Mouse (Mus musculus): Measurements from ENCODE around the gene Tmem39a. TPM values are rescaled to one million over a fixed set of nuclear protein-coding genes. Genes with fewer than 3 reads are reported as not detected.
A peak's percentile ranks its signal among the peaks of the same experiment; 100 is the strongest.

Tmem39a gene
- polyA plus RNA-seq, 2 experiments = 27.8 to 29.3 TPM

DNA sequence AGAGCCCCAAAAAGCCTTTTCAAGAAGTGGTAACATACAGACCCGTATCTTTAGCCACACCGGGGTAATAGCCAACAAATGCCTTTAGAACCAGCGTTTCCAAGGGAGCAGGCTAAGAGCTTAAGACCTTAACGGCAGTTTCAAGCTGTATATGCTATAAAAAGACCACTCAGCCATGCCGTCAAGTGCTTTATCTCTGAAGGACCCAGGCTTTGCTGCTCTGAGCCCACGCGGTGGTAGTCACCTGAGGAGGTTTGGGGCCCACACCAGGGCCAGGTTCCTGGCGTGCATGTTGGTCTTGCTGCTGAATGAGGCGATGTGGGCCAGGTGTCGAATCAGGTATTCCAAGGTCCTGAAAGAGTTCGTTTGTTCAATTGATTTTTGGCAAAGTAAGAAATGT is 65.8 kb downstream of the Tmem39a start:
- DNase-seq (ENCODE audit: low read depth in 3 of 3, low spot score in 3 of 3) = no peak
- no peaks in the 10 kb centered on the region for H3K4me1 ChIP-seq (replicated peaks; ENCODE audit: control insufficient read depth in 2 of 2, insufficient read depth in 2 of 2, low read length in 1 of 2)
- no peak overlapping the region for H3K27ac ChIP-seq
- H3K9ac ChIP-seq (replicated peaks) = no peak overlapping the region
- no peaks in the 10 kb centered on the region for H3K36me3 ChIP-seq (replicated peaks; ENCODE audit: control insufficient read depth, insufficient read depth, low read depth)
- no peaks in the 10 kb centered on the region for H3K9me3 ChIP-seq (ENCODE audit: control insufficient read depth, low read length)
- WGBS (ENCODE audit: insufficient replicate concordance) = 68% methylated on average over 11 of the region's 11 CpGs
- ATAC-seq (ENCODE audit: insufficient read depth) = no peak
- H3K27me3 ChIP-seq (ENCODE audit: control insufficient read depth, insufficient read depth, low read length) = no peaks in the 10 kb centered on the region
- TF ChIP-seq EP300 (IDR thresholded peaks at IDR 0.05; ENCODE audit: low read depth) (no peak), CTCF (IDR thresholded peaks at IDR 0.05; ENCODE audit: low read depth) (no peak)
- no peak overlapping the region for H3K4me2 ChIP-seq (ENCODE audit: low read depth)
- H3K4me3 ChIP-seq (ENCODE audit: insufficient read depth in 1 of 2, low read depth in 2 of 2, low read length in 2 of 2) = no peak overlapping the region

DNA sequence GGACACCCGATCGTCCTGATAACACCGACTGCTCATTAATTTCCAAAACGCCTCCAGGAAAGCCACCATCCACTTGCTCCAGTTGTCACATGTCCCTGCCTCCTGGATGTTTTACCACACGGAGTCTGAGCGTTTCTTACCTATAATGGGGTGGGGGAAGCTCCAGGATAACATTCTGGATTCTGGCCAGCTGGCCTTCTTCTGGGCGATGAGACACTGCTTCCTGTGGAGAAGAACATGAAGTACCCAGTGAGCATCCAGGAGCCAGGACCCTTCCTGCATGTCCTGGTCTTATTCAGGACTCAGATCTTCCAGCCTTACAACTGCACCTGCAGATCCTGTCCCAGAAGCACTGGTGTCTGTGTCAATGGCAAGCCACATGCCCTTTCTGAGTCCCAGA is 66.9 kb downstream of the Tmem39a start:
- H3K9ac ChIP-seq (replicated peaks) = no peak overlapping the region
- no peaks in the 10 kb centered on the region for H3K27me3 ChIP-seq (ENCODE audit: control insufficient read depth, insufficient read depth, low read length)
- H3K4me1 ChIP-seq (replicated peaks; ENCODE audit: control insufficient read depth in 2 of 2, insufficient read depth in 2 of 2, low read length in 1 of 2) = no peaks in the 10 kb centered on the region
- H3K9me3 ChIP-seq (ENCODE audit: control insufficient read depth, low read length) = no peaks in the 10 kb centered on the region
- no peak overlapping the region for H3K27ac ChIP-seq
- ATAC-seq (ENCODE audit: insufficient read depth) = no peak
- no peak overlapping the region for H3K4me2 ChIP-seq (ENCODE audit: low read depth)
- no peaks in the 10 kb centered on the region for H3K36me3 ChIP-seq (replicated peaks; ENCODE audit: control insufficient read depth, insufficient read depth, low read depth)
- no peak for DNase-seq (ENCODE audit: low read depth in 3 of 3, low spot score in 3 of 3)
- H3K4me3 ChIP-seq (ENCODE audit: insufficient read depth in 1 of 2, low read depth in 2 of 2, low read length in 2 of 2) = no peak overlapping the region
- 68% methylated on average over 7 of the region's 7 CpGs for WGBS (ENCODE audit: insufficient replicate concordance)
- TF ChIP-seq CTCF (IDR thresholded peaks at IDR 0.05; ENCODE audit: low read depth) (no peak), EP300 (IDR thresholded peaks at IDR 0.05; ENCODE audit: low read depth) (no peak)

DNA sequence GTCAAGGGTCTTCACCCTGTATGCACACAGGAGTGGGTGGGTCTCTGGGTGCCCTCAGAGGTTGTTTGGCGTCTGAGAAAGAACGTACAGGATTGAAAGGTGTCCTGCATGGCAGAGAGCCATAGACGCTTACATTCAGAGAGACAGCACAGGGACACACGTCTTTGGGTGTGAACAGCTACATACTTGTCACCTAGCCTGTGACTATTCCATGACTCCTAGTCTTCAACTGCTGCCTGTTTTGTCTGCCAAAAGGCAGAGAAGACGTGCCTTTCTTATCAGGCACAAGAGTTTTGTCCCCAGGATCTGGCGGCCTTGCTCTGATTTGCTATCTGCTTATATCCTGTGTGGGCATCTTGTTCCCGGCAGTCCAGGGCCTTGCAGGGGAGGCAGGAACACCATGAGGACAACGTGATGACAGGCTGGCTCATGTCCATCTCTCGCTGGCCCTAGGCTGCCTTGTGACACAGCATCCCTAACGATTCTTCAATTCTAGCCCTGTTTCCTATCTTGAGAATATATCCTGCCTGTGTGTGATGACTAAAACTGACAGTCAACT is 67.4 kb downstream of the Tmem39a start:
- no peak for ATAC-seq (ENCODE audit: insufficient read depth)
- no peak for DNase-seq (ENCODE audit: low read depth in 3 of 3, low spot score in 3 of 3)
- no peak overlapping the region for H3K4me3 ChIP-seq (ENCODE audit: insufficient read depth in 1 of 2, low read depth in 2 of 2, low read length in 2 of 2)
- no peak overlapping the region for H3K9ac ChIP-seq (replicated peaks)
- H3K36me3 ChIP-seq (replicated peaks; ENCODE audit: control insufficient read depth, insufficient read depth, low read depth) = no peaks in the 10 kb centered on the region
- H3K27ac ChIP-seq = no peak overlapping the region
- 52% methylated on average over 10 of the region's 10 CpGs for WGBS (ENCODE audit: insufficient replicate concordance)
- no peak for TF ChIP-seq CTCF (IDR thresholded peaks at IDR 0.05; ENCODE audit: low read depth)
- no peak for TF ChIP-seq EP300 (IDR thresholded peaks at IDR 0.05; ENCODE audit: low read depth)
- H3K4me2 ChIP-seq (ENCODE audit: low read depth) = no peak overlapping the region
- no peaks in the 10 kb centered on the region for H3K4me1 ChIP-seq (replicated peaks; ENCODE audit: control insufficient read depth in 2 of 2, insufficient read depth in 2 of 2, low read length in 1 of 2)
- H3K9me3 ChIP-seq (ENCODE audit: control insufficient read depth, low read length) = no peaks in the 10 kb centered on the region
- no peaks in the 10 kb centered on the region for H3K27me3 ChIP-seq (ENCODE audit: control insufficient read depth, insufficient read depth, low read length)

DNA sequence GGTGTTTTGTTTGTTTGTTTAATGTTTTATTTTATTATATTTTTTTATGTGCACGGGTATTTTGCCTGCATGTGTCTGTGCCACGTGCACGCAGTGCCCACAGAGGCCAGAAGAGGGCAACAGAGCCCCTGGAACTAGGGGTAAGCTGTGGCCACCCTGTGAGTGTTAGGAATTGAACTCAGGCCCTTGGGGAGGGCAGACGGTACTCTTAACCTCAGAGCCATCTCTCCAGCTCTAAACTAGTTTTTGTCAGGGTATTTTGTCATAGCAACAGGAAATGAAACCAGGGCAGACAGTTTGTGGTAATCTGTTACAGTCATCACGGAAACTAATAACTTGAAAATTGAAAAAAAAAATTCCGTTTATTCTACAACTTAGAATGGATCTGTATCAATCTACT is 73.6 kb downstream of the Tmem39a start:
- no peak for TF ChIP-seq EP300 (IDR thresholded peaks at IDR 0.05; ENCODE audit: low read depth)
- peak; percentile 72 for TF ChIP-seq CTCF (IDR thresholded peaks at IDR 0.05; ENCODE audit: low read depth)
- no peaks in the 10 kb centered on the region for H3K36me3 ChIP-seq (replicated peaks; ENCODE audit: control insufficient read depth, insufficient read depth, low read depth)
- 36% methylated on average over 6 of the region's 6 CpGs for WGBS (ENCODE audit: insufficient replicate concordance)
- no peak overlapping the region for H3K9ac ChIP-seq (replicated peaks)
- ATAC-seq (ENCODE audit: insufficient read depth) (no peak), DNase-seq (ENCODE audit: low read depth in 3 of 3, low spot score in 3 of 3) (no peak)
- no peaks in the 10 kb centered on the region for H3K4me1 ChIP-seq (replicated peaks; ENCODE audit: control insufficient read depth in 2 of 2, insufficient read depth in 2 of 2, low read length in 1 of 2)
- H3K27ac ChIP-seq = no peak overlapping the region
- no peak overlapping the region for H3K4me3 ChIP-seq (ENCODE audit: insufficient read depth in 1 of 2, low read depth in 2 of 2, low read length in 2 of 2)
- H3K9me3 ChIP-seq (ENCODE audit: control insufficient read depth, low read length) = no peaks in the 10 kb centered on the region
- no peak overlapping the region for H3K4me2 ChIP-seq (ENCODE audit: low read depth)
- no peaks in the 10 kb centered on the region for H3K27me3 ChIP-seq (ENCODE audit: control insufficient read depth, insufficient read depth, low read length)

DNA sequence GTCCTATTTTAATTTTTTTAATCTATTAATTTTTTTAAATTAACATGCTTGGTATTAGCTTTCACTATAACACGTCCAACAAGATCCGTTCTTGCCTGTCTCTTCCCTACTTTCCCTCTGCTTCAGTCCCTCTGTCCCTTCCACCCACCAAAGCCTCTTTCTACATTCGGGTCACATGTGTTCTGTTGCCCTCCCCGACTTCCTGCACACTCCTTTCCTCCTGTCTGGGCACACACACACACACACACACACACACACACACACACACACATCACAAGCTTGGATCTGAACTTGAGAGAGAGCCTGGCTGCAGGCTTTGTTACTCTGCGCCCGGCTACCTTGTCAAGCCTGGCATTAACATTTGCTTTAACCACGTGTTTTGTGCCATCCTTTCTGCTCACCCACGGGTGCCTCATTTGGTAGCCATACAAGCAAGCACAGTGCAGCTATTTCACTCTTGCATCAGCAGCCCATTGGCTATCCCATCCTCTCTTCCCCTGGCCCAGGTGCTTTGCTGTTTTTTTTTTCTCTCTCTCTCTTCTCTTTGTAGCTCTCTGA is 77.4 kb downstream of the Tmem39a start:
- H3K27ac ChIP-seq = no peak overlapping the region
- no peaks in the 10 kb centered on the region for H3K4me1 ChIP-seq (replicated peaks; ENCODE audit: control insufficient read depth in 2 of 2, insufficient read depth in 2 of 2, low read length in 1 of 2)
- no peak overlapping the region for H3K9ac ChIP-seq (replicated peaks)
- ATAC-seq (ENCODE audit: insufficient read depth) (no peak), DNase-seq (ENCODE audit: low read depth in 3 of 3, low spot score in 3 of 3) (no peak)
- no peaks in the 10 kb centered on the region for H3K36me3 ChIP-seq (replicated peaks; ENCODE audit: control insufficient read depth, insufficient read depth, low read depth)
- WGBS (ENCODE audit: insufficient replicate concordance) = 41% methylated on average over 8 of the region's 8 CpGs
- H3K9me3 ChIP-seq (ENCODE audit: control insufficient read depth, low read length) = no peaks in the 10 kb centered on the region
- H3K4me2 ChIP-seq (ENCODE audit: low read depth) = no peak overlapping the region
- no peak overlapping the region for H3K4me3 ChIP-seq (ENCODE audit: insufficient read depth in 1 of 2, low read depth in 2 of 2, low read length in 2 of 2)
- TF ChIP-seq CTCF (IDR thresholded peaks at IDR 0.05; ENCODE audit: low read depth) (no peak), EP300 (IDR thresholded peaks at IDR 0.05; ENCODE audit: low read depth) (no peak)
- H3K27me3 ChIP-seq (ENCODE audit: control insufficient read depth, insufficient read depth, low read length) = no peaks in the 10 kb centered on the region
